Mouse (Mus musculus) 416B (cell line): ENCODE results near the gene Mbnl1.

Experiments used
- DNase-seq: peaks from one replicate; pipeline ENCODE4 v3.0.0; 2011; ENCODE audit warnings: low read depth

Gene Mbnl1

DNA sequence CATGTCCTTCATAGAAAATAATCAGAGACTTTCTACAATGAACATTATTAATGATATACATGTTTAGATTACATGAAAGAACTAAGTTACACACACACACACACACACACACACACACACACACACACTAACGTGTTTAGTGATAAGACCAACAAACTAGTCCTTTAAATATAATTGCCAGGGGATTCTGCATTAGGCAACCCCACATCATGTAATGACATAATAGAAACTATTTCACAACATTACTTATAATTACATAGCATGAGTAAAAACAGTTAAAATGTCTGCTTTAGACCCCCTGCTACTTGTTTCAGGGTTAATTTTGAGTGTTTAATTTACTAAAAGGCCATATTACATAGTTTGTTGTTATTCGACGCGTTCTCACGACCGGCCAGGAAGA lies 16.9 kb downstream of the Mbnl1 start:
- DNase-seq, result no peak

DNA sequence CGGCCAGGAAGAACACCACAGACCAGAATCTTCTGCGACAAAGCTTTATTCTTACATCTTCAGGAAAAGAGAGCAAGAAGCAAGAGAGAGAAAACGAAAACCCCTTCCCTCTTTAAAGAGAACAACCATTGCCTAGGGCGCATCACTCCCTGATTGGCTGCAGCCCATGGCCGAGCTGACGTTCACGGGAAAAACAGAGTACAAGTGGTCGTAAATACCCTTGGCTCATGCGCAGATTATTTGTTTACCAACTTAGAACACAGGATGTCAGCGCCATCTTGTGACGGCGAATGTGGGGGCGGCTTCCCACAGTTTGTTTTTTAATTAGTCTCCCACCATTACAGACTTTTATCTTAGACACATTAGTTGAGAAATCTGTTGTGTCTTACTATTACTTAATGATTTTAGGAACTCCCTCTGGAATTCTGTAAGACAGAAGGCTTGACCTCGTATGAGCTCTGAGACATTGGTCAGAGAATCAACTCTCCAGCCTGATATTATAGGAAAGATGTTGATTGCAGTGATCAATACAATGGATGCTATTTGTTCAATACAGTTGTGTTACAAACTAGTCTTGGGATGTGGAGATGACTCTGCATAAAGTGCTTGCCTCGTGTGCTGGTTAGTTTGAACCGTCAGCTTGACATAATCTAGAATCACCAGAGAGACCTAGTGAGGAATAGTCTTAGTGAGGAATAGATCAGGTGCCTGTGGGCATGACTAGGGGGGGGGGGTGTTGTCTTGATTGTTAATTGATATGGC lies 22.3 kb downstream of the Mbnl1 start:
- DNase-seq, result peak; percentile 42

DNA sequence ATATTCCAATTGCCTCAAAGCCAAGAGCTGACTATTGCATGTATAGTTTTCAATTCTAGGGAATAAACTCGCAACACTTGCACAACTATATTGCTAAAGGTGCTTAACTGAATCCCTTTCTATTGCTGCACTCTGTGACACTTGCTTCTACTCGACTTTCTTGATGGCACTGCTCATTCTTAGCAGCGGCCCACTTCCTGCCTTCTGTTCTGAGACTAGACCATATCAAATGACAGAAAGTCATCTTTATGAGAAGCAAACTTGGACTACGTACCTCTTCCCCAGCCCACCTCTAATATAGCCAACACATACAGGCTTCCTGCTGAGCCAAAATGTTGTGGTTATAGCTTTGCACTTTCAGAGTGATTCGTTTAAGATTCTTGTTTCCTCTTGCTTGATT lies 23.6 kb downstream of the Mbnl1 start:
- DNase-seq, result peak; percentile 75

DNA sequence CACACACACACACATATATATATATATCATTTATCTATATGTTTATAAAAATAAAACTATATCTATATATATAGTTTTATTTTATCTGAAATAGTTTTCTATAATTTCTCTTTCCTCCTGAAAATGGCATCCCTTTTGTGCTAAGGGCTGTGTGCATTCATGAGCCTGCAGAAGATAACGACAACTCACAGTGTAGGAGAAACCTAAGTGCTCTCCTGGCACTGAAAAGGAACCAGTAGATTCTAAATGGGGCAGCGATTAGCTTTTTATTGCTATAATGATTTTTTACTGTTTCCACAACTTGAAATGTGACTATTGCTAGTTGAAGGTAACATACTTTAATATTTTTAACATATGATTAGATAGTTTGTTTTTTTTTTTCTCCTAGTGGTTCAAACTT lies 25.5 kb downstream of the Mbnl1 start:
- DNase-seq, result no peak

DNA sequence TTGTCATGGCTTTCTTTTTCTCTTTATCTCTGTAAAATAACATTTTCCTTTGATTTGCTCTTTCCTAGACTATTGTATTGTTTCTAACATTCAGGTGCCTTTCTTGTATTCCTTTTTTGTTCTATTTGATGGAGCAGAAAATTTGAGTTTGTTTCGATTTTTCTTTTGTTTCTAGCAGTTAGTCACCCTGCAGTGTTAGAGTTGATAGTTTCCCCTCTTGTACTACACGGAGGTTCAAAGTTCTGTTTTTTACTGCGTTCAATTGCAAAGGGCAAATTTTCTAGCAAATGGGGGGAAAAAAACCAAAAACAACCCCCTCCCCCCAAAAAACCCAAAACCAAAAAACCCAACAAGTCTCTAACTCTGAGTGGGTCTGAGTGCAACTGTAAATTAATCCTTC lies 26.0 kb downstream of the Mbnl1 start:
- DNase-seq, result no peak

DNA sequence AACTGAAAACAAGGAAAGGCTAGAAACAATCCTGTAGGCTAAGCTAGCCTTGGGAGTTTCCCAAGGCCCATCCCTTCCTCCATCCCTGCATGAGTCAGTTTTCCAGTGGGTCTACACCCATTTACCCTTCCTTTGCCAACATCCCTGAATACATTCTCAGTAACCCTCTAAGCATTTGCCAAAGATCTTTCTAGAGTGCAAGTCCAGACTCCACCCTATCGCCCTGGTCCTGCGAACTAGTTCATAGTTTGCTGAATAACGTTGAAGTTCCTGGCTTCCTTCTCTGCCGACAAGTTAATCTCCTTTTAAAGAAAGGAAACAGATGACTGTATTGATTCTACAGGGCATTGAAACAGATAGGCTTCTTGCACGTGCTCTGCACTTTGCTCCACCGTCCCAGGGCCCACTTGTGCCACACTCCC lies 26.5 kb downstream of the Mbnl1 start:
- peak; percentile 62 for DNase-seq

DNA sequence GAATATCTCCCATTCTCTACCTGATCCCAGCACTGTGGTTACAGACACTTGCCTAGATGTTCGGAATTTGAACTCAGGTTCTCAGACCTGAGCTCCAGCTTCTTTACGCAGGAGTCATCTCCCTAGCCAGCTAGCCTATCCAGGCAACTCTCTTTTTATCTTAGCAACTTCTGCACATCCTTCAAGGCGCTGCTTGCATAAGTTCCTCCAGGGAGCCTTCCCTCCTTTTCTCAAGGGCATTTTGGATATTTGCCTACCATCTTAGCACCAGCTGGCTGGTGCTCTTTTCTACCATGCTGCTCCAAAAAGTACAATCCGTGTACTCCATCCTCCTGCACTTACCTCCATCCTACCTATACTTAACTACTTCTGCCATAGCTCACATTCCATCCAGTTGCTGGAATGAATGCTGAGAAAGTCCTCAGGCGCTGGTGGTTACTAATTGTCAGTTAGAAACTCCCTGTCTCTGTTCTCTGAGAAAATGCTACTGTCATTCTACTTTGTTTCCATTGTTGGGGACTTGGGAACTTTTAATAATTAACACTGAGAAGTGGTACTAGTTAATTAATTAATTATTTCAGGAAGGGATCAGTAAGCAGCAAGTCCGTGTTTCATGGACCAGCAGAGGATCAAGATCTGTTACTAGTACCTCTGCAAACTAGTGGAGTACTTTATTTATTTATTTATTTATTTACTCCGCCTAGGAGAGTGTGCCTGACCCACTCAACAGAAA lies 27.3 kb downstream of the Mbnl1 start:
- peak; percentile 35 for DNase-seq

DNA sequence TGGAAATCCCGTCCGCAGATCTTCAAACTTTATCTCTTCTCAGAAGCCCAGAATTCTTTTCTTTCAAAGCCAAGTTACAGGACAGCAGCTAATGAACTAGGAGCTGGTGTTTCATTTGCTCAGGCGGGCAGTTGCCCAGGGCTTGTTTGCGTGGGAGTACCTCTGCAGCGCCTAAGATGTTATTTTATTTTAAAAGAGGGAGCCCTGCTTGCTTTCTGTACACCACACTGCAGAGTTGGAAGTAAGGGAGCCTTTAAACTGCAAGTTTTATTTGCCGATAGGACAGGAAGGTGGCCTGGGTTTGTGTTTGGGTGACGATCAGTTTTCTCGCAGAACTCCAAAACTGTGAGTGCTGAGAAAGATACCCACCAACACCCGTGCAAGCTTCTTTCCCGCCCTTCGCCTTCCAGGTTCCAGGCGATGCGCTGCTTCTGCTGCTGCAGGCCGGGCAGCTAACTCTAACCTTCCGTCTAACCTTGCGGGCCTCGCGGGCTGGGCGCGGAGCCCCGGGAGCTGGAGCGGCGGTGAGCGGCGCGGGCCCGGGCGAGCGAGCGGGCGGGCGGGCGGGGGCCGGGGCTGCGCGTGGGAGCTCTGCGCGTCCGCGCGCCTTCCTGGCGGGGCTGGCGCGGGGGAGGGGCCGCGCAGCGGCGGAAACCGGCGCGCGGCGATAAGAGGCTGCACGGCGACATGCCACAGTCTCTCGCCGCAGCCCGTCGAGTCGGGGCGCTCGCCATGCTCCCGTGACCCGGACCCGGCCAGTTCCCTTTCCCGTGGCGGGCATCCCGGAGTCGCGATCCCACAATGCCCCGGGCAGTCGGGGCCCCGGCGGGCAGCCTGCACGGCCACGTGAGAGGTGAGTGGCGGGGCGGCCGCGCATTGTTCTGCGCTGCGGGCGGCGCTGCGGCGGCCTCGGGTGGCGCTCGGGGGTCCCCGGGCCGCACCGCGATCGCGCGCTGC lies 28.2 kb downstream of the Mbnl1 start:
- peak; percentile 73 for DNase-seq

DNA sequence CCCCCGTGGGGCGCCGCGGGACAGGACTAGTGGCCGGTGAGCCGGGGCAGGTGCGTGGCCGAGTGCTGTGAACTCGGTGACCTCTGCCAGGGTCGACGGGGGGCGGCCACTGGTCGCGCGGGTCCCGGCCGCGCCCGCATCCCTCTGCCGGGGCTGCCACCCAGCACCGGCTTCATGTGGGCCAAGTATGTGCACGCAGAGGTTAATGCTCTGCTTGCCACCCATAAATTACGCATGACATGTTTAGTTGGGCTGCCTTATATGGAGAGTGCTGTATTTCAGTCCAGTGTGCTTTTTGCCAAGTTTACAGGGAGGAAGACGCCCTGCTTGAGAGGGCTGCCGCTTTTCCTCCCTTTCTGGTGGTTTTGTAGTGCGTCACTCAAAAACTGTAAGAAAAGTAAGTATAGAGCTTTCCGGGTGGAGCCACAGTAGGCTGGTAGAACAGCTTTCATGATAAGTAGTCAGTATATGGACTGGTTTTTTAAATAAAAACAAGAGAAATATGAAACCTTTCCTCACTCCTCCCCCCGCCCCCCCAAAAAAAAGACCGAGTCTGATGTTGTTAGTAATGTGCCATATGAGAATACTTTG lies 29.0 kb downstream of the Mbnl1 start:
- peak; percentile 87 for DNase-seq

DNA sequence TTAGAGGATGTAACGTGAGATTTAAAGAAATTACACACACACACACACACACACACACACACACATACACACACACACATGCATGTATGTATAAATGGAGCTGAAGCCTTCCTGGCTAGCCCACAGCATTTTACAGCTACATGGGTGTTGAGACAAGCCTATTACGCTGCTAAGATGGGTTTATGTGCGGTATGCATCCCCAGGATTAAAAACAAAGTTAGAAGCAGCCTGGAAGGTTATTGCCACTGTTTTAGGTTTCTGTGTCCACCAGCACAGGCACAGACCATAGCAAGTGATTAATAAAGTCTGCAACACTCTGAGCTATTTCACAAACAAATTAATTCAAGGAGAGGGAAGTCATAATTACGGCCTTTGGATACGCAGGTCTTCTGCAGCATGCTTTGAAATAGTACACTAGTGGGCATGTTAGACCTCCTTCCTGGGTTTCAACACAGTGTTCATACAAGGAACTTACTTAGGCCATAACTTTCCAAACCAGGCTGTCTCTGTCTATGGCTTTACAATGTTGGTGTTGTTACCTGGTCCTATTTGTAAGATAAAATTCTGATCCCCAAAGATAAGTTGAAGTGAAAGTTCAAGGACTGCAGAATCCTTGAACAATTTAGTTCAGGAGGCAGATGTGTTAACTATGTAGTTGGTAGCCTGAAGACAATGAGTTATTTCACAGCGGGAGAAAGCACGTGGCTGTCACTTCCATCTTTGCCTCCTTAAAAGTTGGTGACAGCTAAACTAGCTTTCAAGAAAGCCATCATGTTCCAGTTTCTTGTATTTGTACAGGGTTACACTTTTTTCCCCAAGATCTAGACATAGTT lies 29.7 kb downstream of the Mbnl1 start:
- peak; percentile 70 for DNase-seq

DNA sequence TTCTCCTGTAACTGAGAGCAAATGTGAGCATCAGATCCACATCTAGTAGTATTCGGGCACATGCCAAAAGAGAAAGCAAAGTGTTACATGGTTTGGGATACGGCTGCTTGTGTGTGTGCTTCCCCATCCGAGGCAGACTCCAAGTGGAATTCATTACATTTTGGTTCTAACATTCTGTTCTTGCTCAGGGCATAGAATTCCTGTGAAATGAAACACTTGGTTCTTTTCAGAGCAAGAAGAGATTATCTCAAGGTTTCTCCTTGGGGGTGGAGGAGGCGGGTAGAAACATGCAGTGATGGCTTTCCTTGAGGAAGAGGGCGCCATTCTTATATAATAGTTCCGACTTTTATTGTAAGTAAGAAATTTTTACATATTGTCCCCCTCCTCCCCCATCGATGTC lies 30.6 kb downstream of the Mbnl1 start:
- peak; percentile 49 for DNase-seq

DNA sequence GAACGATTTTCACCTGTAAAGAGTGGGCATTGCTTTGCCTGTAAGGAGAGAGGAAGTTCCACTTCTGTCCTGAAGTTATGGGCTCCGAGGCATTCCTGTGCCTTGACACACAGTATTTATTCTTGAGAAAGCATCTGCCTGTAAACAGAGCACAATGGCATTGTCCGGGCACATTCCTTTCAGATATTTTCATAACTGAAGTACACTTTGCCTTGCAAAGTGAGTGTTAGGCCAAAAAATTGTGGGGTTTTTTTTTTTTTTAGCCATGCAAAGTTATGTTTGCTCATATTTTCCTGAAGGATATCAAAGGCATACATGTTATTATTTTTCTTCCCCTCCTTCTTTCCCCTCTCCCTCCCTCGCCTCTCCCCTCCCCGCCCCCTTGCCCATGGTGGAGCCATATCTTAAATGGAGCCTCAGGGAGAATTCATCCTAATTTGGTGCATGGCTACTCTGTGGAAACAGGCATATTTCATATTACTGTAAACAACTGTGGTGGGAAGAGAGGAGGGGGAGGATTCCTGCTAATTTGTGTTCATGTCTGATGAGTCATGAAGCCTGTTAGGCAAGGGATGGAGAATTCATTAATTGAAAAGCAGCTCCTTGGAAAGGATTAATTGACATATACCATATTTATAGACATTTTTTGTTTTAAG lies 32.3 kb downstream of the Mbnl1 start:
- DNase-seq, result no peak

DNA sequence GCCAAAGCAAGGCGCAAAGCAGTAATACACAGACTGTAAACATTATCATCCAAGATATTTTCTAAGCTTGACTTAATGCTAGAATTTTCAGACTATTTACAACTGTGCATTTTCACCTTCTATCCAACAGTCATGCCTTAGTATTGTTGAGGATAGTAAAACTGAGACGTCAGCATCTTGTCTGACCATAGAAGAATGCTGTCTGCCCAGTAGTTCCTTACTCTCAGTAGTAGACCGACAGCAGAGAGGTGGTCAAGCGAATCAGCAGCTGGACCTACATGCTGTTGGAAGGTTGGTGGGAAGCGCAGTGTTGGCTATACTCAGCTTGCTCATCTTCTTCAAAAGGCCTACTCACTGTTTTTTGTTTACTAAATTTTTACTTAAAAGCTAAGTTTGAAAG lies 34.2 kb downstream of the Mbnl1 start:
- DNase-seq, result no peak

DNA sequence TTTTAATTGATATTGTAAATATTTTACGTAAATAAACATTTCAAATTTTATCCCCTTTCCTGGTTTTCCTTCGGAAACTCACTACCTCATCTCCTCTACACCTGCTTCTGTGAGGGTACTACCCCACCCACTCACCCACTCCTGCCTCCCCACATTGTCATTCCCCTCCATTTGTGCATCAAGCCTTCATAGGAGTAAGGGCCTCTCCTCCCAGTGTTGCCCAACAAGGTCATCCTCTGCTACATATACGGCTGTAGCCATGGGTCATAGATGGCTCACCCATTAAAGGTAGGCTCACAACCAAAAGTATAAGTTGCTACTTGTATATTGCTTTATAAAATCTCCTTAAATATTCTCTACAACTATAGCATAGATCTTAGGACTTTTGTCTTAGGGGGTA lies 34.9 kb downstream of the Mbnl1 start:
- DNase-seq, result no peak

DNA sequence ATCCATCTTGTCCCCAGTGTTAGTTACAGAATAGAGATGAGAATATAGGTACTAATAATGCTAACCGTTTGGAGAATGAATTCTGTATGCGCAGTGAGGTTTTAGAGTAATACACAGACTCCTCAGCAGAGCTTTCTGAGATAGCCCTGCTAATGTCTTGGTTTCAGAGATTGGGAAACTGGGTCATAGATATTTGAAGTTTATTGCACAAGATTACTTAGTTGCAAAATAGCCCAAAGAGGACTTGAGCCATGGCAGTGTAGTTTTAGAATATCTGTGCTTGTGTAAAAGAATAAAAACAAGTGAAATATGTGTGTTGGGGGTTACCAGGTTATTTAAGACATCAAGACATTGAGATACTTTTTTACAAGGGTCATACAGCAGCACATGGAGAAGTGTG lies 35.3 kb downstream of the Mbnl1 start:
- peak; percentile 63 for DNase-seq

DNA sequence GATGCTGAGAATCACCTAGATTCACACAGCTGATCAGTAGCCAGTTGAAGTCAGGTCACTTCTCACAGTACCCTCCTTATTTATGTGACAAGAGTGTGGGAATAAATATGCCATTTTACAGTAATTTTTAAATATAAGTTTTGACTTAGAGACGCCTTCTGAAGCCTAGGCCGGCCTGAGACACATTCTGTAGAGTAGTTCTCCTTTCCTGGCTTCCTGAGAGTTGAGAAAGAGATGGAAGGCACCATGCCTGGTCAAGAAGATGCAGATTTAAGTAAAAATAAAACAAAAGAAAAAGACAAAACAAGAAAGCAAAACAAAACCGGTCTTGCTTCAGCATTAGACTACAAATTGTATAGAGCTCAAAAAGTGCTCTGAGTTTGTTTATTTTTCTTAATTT lies 38.6 kb downstream of the Mbnl1 start:
- DNase-seq, result no peak

DNA sequence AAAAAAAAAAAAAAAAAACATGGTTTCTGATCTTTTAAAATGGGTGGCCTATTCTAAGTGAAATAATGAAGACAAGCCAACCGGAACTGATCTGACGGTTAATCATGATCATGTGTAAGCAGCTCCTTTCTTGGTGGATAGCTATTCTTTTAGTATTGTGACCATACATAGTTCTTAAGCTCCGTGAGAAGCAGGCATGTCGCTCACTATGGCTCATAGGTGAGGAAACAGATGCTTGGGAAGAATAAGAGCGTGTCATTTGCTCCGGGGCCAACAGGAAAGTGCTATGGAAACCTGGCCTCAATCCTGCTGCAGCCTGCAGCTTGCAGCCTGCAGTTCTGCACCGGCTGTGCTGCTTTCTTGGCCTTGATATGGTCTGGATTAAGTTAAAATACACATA lies 40.7 kb downstream of the Mbnl1 start:
- no peak for DNase-seq

DNA sequence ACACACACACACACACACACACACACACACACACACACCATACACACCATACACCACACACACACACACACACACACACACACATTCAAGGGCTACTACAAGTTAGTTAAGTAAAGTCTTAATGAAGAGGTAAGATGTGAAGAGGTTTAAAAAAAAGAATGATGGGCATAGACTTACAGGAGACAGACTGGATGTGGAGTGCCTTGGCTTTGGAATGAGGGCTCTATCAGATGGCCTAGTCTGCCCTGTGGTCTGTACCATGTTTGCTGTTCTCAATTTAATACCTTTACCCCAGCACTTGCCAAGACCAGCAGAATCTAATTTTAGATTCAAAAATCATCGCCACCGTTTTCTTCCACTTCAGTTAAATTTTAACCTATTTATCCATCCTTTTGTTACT lies 41.1 kb downstream of the Mbnl1 start:
- no peak for DNase-seq

DNA sequence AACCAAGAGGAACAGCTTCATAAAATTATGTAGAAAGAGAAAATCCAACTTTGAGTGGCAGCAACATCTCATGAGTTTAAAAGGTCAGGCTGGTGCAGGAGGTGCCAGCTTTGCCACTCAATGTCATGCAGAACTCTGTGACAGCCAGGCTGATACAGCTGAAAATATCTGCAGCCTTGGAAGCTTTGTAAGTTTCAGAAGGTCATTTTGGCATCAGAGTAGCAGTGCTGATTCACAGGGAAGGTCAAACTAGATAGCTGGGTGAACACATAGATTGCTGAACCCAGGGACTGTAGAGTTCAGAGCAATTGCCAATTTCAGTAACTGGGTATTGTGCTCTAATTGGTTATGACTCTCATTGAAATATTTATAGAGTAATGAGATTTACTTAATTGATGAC lies 42.8 kb downstream of the Mbnl1 start:
- peak; percentile 45 for DNase-seq

DNA sequence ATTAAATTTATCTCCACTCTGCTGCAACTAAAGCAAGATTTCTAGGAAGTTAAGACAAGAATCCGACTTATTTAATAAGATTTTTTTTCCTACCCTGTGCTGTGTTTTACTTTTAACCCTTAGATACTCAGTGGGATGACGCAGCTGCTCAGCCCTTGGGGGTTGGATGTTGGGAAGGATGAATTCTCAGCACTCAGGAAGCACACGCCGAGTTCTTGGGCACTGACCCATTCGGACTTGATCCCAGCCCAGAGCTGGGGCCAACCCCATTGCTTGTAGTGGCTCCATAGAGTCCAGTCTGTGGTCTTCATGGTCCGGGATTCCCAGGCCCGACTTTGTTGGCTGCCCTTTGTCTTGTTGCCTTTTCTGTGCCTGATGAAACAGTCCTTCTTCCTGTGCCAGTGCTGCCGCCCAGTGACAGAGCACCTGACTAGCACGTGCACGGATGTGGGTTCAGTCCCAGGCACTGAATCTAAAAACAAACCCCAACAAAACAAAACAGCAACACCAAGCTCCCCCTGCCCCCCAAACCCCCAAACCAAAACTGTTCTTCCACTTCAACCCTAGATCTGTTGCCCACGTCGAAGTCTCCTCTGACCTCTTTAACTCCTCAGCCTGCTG lies 43.5 kb downstream of the Mbnl1 start:
- peak; percentile 82 for DNase-seq
